Mouse (Mus musculus): ENCODE results near the gene Fxyd7. TPM values are rescaled to one million over a fixed set of nuclear protein-coding genes. Genes with fewer than 3 reads are reported as not detected.

The Fxyd7 gene
- polyA plus RNA-seq, 1 experiment from 2014 or later = 19.0 TPM

DNA sequence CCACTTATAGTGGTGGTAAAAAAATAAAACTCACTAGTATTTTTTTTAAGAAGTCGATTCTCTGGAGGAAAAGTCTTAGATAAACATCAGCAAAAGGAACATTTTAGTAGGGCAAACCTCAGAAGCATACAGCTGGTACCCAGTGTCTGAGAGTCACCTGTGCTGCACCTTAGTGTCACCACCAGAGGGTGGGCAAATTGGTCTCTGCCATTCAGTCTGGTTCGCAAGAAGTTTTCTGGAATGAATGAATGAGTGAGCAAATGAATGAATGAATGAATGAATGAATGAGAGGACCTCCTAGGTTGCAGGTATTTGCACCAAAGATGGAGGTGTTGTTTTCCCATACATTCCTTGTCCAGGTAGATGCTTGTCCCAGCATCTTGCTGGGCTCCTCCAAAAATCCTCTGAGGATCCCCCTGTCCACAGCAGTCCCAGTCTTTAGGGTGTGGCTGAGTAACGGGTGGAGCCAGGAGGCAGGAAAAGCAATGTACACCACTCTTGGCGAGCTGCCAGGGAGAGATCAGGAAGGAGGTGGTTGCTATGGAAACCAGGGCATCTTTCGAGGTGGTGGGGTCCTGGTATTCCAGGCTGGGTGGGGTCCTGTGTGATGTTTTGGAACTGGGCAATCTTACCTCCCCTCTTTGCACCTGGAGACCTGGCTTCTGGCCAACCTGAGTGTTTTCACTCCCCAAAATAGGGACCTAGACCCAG is 2.0 kb downstream of the Fxyd7 start:
- Histone ChIP-seq H3K27ac (no peak overlapping the region), H3K4me3 (peak overlapping the region; percentile 27), H3K9me3 (no peaks in the 10 kb centered on the region), H3K4me1 (peaks cover 52% of the 10 kb centered on the region), H3K4me2 (peak overlapping the region; percentile 39), H3K9ac (no peak overlapping the region), H3K27me3 (peaks cover 68% of the 10 kb centered on the region), H3K36me3 (no peaks in the 10 kb centered on the region)
- WGBS = 17% methylated on average over 5 of the region's 5 CpGs
- no peak for ATAC-seq (ENCODE audit: insufficient number of reproducible peaks, low FRiP score, low TSS enrichment, low read depth)

DNA sequence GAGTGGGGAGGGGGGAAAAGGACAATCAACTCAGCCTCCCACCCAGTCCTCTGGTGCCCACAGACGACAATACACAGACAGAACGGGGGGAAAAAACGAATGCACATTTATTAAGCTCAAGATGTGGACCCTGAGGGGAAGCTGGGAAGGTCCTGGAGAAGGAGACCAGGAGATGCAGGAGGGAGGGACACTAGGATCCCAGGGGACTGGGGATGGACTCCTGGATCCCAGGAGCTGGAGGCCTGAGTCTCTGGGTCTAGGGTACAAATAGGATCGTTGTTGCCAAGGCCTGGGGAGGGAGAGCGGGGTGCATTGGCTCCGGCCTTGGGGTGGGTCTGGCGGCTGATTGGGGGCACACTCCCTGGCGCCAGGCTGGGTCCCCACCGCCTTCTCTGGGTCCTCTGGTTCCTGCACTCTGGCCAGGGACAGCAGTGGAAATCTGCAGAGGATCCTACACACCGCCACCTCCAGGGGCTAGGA is 8.8 kb downstream of the Fxyd7 start, which contains the start of gene Fxyd5:
TSS of gene Fxyd5 (minus strand) at position 51 of the 480 bp plus-strand sequence.
- peak within 1 kb of the TSS; percentile 53 for H3K4me2 ChIP-seq
- WGBS = 39% methylated on average over 10 of the region's 10 CpGs
- H3K4me1 ChIP-seq = peaks cover 17% of the 10 kb centered on the region
- peak within 1 kb of the TSS; percentile 29 for H3K4me3 ChIP-seq
- ATAC-seq (ENCODE audit: insufficient number of reproducible peaks, low FRiP score, low TSS enrichment, low read depth) = no peak
- no peaks in the 10 kb centered on the region for H3K9me3 ChIP-seq
- H3K27ac ChIP-seq = no peak within 1 kb of the TSS
- H3K36me3 ChIP-seq = no peaks in the 10 kb centered on the region
- 0 out of 2 replicates have a peak within 1 kb of the TSS, but pooled peaks have one; percentile 29 for H3K9ac ChIP-seq
- H3K27me3 ChIP-seq = peaks cover 51% of the 10 kb centered on the region

DNA sequence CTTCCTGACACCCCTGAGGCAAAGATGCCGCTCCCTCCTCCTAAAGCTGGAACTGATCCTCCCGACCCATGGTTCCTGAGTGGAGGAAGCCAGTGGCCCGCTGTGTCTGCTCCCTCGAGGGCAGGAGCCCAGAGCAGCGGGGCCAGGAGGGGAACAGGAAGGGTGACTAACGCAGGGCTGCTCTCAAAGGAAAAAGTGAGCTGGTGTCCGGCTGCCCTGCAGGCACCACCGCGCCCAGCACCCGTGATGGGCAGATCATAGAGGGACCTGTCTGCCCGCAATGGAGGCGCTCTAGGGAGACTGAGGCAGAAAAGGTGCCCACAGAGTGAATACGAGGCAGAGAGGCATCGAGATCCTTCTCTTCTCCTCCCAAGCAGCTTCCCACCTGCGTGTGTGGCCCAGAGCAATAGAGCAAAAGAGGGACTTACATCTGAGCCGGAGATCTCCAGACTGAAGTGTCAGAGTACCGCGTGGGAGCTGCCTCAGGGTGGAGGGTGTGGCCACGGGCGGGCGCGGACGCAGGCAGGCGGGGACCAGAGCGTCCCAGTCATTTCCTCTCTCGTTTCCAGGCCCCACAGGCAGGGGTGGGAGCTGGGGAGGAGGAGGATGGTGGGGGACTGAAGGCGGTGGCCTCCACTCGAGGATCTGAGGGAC is 9.5 kb downstream of the Fxyd7 start:
- Histone ChIP-seq H3K4me1 (peaks cover 17% of the 10 kb centered on the region), H3K4me2 (peak overlapping the region; percentile 53), H3K27me3 (peaks cover 51% of the 10 kb centered on the region), H3K4me3 (peak overlapping the region; percentile 29), H3K9me3 (no peaks in the 10 kb centered on the region), H3K27ac (no peak overlapping the region), H3K36me3 (no peaks in the 10 kb centered on the region), H3K9ac (0 out of 2 replicates have a peak overlapping the region, but pooled peaks have one; percentile 29)
- no peak for ATAC-seq (ENCODE audit: insufficient number of reproducible peaks, low FRiP score, low TSS enrichment, low read depth)
- WGBS = 3% methylated on average over 27 of the region's 28 CpGs

DNA sequence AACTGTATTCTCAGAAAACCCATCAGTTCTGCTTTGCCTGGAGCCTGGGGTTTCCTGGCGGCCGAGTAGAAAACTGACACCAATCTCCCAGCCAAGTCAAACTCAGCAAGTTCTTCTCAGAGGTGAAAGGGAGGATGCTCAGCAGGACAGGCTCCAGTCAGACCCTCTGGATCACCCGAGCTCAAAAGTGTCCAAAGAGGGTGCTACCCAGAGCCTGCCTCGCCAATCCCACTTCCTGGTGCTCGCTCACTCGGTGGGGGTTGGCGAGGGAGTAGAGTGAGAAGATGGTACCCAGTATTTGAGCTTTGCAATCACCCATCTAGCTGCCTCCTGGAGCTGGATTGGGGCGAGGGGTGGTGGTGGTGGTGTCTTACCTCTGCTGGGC is 10.3 kb downstream of the Fxyd7 start:
- Histone ChIP-seq H3K27me3 (peaks cover 51% of the 10 kb centered on the region), H3K4me1 (peaks cover 17% of the 10 kb centered on the region), H3K36me3 (no peaks in the 10 kb centered on the region), H3K27ac (no peak overlapping the region), H3K9me3 (no peaks in the 10 kb centered on the region), H3K4me2 (peak overlapping the region; percentile 53), H3K9ac (no peak overlapping the region), H3K4me3 (peak overlapping the region; percentile 29; the same call in 1 of the 2 replicates)
- ATAC-seq (ENCODE audit: insufficient number of reproducible peaks, low FRiP score, low TSS enrichment, low read depth) = no peak
- 32% methylated on average over 8 of the region's 8 CpGs for WGBS

DNA sequence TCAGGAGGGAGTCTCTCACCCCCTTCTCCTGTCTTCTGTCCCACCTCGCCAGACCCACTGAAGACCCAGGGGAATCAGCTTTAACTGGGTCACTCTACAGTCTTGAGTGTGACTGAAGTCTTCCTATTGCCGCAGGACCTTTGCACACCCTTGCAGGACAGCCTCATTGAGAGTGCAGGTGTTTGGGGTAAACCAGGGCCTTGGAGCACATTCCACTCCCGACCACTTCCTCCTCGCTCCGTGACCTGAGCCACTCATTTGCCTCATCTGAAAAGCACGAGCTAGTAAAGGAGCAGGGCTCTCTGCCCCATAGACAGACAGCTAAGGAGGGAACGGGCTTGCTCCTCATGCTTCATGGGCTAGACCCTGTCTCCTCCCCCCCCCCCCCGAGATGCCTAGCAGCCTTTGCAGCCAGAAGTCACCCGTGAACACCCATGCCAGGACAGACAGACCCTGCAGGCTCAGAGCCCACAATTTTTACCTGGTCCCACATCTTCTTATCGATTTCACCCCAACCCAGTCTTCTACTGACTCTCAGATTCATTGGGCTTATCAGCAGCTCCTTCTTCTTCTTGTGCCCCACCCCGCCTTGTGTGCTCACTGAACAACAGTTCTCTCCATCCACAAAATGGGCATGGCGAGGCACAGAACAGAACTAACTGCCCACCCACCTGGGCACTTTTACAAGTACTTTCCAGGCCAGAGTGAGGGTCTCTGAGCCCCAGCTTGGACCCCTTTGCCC is 10.8 kb downstream of the Fxyd7 start:
- no peaks in the 10 kb centered on the region for H3K36me3 ChIP-seq
- H3K4me3 ChIP-seq = no peak overlapping the region
- no peak for ATAC-seq (ENCODE audit: insufficient number of reproducible peaks, low FRiP score, low TSS enrichment, low read depth)
- no peak overlapping the region for H3K9ac ChIP-seq
- H3K4me2 ChIP-seq = no peak overlapping the region
- no peak overlapping the region for H3K27ac ChIP-seq
- WGBS = 76% methylated on average over 12 of the region's 12 CpGs
- peaks cover 17% of the 10 kb centered on the region for H3K4me1 ChIP-seq
- H3K9me3 ChIP-seq = no peaks in the 10 kb centered on the region
- H3K27me3 ChIP-seq = peaks cover 48% of the 10 kb centered on the region

DNA sequence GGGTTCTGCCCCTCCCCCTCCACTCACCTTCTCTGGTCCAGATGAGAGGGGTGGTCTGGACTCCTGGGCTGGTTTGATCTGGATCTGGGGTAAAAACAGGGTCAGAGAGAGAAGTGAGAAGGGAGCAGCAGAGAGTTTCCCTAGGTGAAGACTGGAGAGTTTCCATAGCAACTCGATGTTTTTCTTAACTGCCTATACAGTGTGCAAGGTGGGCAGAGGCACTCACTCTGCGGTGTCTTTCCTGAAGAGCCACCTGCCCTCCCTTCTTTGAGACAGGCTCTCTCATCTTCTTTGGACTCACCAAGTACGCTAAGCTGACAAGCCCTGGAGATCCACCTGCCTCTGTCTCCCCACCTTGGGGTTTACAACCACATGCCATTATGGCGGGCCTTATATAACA is 12.3 kb downstream of the Fxyd7 start:
- 88% methylated on average over 4 of the region's 4 CpGs for whole genome bisulfite sequencing
- Histone ChIP-seq H3K4me3 (no peak overlapping the region), H3K9ac (no peak overlapping the region), H3K36me3 (no peaks in the 10 kb centered on the region), H3K27ac (no peak overlapping the region), H3K9me3 (no peaks in the 10 kb centered on the region), H3K4me2 (no peak overlapping the region), H3K4me1 (peaks cover 17% of the 10 kb centered on the region), H3K27me3 (peaks cover 34% of the 10 kb centered on the region)
- no peak for ATAC-seq (ENCODE audit: insufficient number of reproducible peaks, low FRiP score, low TSS enrichment, low read depth)

DNA sequence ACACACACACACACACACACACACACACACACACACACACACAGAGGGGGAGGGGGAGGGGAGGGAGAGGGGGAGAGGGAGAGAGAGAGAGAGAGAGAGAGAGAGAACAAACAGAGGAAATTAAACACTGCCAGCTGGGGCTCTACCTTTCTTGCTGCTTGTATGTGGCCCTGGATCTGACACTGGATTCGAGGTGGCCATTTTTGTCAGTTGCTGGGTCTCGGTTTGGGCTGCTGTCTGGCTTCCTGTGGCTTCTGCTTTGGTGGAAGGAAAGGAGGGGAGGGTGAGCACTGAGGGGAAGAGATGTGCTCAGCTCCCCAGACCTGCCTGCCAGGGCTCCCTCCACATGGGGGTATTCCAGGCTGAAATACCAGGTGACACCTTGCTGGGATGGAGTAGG is 13.6 kb downstream of the Fxyd7 start:
- H3K27me3 ChIP-seq = peaks cover 20% of the 10 kb centered on the region
- no peak overlapping the region for H3K9ac ChIP-seq
- WGBS = 56% methylated on average over 2 of the region's 2 CpGs

DNA sequence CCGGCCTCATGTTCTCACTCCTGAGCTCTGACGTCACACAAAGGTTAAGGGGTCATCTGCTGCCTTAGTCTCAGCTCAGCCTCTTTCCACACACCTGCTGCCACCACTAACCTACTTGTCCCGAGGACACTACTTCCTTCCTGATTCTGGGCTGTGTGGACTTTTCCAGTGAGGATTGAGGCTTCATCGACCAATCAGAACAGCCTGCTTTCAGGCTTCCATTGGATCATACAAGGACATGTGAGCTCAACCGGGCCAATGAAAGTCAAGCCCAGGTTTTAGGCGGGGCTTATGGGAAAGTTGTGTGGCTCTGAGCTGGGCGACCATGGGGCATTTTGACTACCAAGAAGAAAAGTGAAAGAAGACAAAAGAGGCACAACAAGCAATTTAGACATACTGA is 14.3 kb downstream of the Fxyd7 start:
- no peak for ATAC-seq (ENCODE audit: insufficient number of reproducible peaks, low FRiP score, low TSS enrichment, low read depth)
- 82% methylated on average over 7 of the region's 7 CpGs for WGBS
- no peak overlapping the region for H3K4me3 ChIP-seq
- H3K9me3 ChIP-seq = no peaks in the 10 kb centered on the region
- H3K4me2 ChIP-seq = no peak overlapping the region
- peaks cover 13% of the 10 kb centered on the region; the same call in 1 of the 2 replicates for H3K27me3 ChIP-seq
- no peak overlapping the region for H3K9ac ChIP-seq
- no peak overlapping the region for H3K27ac ChIP-seq
- no peaks in the 10 kb centered on the region for H3K36me3 ChIP-seq
- peaks cover 9% of the 10 kb centered on the region for H3K4me1 ChIP-seq

More for the DNA sequence above, 13.6 kb downstream of the Fxyd7 start:
- H3K4me2 ChIP-seq = no peak overlapping the region
- no peak overlapping the region for H3K4me3 ChIP-seq
- no peaks in the 10 kb centered on the region for H3K36me3 ChIP-seq
- H3K4me1 ChIP-seq = peaks cover 16% of the 10 kb centered on the region
- no peak overlapping the region for H3K27ac ChIP-seq
- no peaks in the 10 kb centered on the region for H3K9me3 ChIP-seq
- ATAC-seq (ENCODE audit: insufficient number of reproducible peaks, low FRiP score, low TSS enrichment, low read depth) = no peak

DNA sequence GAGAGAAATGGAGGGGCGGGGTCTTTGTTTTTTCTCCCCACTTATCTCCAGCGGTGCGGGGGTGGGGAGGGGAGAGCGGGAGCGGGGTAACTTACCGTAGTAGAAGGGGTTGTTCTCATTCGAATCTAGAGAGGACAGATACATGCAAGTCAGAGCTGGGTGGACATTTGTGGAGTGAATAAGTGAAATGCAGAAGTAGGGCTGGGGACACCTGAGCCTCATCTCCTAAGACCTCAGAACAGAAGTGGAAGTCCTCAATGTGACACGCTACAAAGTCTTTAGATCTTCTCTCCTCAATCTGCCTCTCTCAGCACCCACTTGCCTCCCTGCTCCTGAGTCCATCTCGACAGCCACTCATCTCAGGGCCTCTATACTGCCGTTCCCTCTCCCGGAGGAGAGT is 16.0 kb downstream of the Fxyd7 start:
- ATAC-seq (ENCODE audit: insufficient number of reproducible peaks, low FRiP score, low TSS enrichment, low read depth) = no peak
- 83% methylated on average over 11 of the region's 11 CpGs for WGBS
- no peak overlapping the region for H3K4me2 ChIP-seq

DNA sequence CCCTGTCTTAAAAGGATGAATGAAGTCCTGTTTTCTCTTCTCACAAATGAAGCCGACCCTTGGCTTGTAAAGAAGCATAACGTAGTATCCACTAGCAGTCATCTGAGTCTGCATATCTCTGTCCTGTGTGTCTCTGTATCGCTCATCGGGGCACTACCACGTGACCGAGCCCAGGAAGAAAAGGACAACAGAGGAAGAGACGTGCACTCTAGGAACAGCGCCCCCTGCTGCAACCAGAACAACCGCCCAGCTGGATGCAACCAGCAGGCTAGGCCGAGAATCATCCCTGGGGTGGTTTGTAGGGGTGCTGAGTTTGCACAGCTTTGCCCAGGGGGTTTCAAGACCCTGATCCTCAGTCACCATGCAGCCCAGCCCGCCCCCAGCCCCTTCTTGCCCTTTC is 16.5 kb downstream of the Fxyd7 start:
- Histone ChIP-seq H3K4me3 (no peak overlapping the region), H3K36me3 (no peaks in the 10 kb centered on the region), H3K27ac (no peak overlapping the region), H3K9me3 (no peaks in the 10 kb centered on the region), H3K4me2 (no peak overlapping the region), H3K27me3 (no peaks in the 10 kb centered on the region), H3K4me1 (no peaks in the 10 kb centered on the region), H3K9ac (no peak overlapping the region)
- WGBS = 69% methylated on average over 11 of the region's 11 CpGs
- ATAC-seq (ENCODE audit: insufficient number of reproducible peaks, low FRiP score, low TSS enrichment, low read depth) = no peak

More for the DNA sequence above, 16.0 kb downstream of the Fxyd7 start:
- no peaks in the 10 kb centered on the region for H3K36me3 ChIP-seq
- H3K4me3 ChIP-seq = no peak overlapping the region
- no peaks in the 10 kb centered on the region for H3K9me3 ChIP-seq
- H3K9ac ChIP-seq = no peak overlapping the region
- no peak overlapping the region for H3K27ac ChIP-seq
- no peaks in the 10 kb centered on the region for H3K4me1 ChIP-seq
- no peaks in the 10 kb centered on the region for H3K27me3 ChIP-seq

DNA sequence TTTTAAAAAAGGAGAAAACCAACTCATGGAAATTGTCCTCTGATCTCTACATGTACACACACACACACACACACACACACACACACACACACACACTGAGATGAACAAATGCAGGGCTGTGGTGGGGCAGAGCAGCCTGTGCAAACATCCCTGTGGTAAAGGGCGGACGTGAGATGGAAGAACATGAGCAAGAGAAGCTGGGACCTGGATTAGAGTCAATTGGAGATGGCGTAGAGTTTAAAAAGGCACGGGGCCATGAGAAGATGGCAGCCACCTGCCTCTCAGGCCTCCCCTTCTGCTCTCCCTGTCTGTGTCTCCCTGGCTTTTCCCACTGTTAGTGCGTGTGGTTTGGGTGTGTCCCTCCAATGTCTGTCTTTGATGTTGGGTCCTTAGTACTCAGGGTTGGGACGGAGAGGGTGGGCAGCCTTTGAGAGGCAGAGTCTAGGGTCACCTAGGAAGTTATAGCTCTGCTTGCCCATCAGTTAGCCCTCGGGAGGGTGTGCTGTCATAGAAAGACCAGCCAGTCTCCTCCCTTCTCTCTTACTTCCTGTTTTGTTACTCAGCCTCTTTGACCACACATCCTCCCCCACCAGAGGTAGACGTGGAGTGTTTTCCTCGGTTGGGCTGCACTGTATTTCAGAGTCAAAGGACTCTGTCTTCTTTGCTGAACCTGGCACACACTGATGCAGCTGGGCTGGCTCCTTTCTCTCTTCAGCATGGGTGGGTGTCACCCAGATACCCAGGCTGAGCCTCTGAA is 17.7 kb downstream of the Fxyd7 start:
- H3K4me3 ChIP-seq = no peak overlapping the region
- no peak for ATAC-seq (ENCODE audit: insufficient number of reproducible peaks, low FRiP score, low TSS enrichment, low read depth)
- no peak overlapping the region for H3K4me2 ChIP-seq
- WGBS = 54% methylated on average over 9 of the region's 9 CpGs
- no peaks in the 10 kb centered on the region for H3K4me1 ChIP-seq
- H3K9ac ChIP-seq = no peak overlapping the region
- no peaks in the 10 kb centered on the region for H3K9me3 ChIP-seq
- H3K27ac ChIP-seq = no peak overlapping the region
- no peaks in the 10 kb centered on the region for H3K36me3 ChIP-seq
- H3K27me3 ChIP-seq = no peaks in the 10 kb centered on the region

Measured in limb, embryonic 15.5 days (tissue).